Mouse (Mus musculus) ES-E14 (cell line): ENCODE measurements around the gene Exph5. TPM values are rescaled to one million over a fixed set of nuclear protein-coding genes. Genes with fewer than 3 reads are reported as not detected.
A peak's percentile ranks its signal among the peaks of the same experiment; 100 is the strongest.

Source experiments
- DNase-seq: peaks from one replicate; pipeline ENCODE4 v3.0.0-alpha.2; 2013; ENCODE audit warnings: low read depth, low spot score
- H3K27ac ChIP-seq: 2 replicates; pipeline ENCODE4 v1.5.1; 2012; ENCODE audit warnings: low read depth, mild to moderate bottlenecking, low read length, moderate library complexity, mixed read lengths; ENCODE audit not compliant: poor library complexity, insufficient read depth, severe bottlenecking
- H3K36me3 ChIP-seq: 2 replicates; pipeline ENCODE4 v1.6.1; 2012; ENCODE audit warnings: mild to moderate bottlenecking, low read length, moderate library complexity, mixed read lengths; ENCODE audit not compliant: control insufficient read depth, poor library complexity, insufficient read depth, severe bottlenecking
- H3K4me1 ChIP-seq, 2 experiments: fragments of 150-350 bp in 1 of 2; sonication (generic) in 1 of 2; 2 replicates each; pipeline ENCODE4 v1.6.1; 2012; ENCODE audit warnings: low read length in 2 of 2, mild to moderate bottlenecking in 1 of 2, mixed read lengths in 1 of 2; ENCODE audit not compliant: control insufficient read depth in 2 of 2, insufficient read depth in 2 of 2, poor library complexity in 1 of 2
- H3K4me3 ChIP-seq, 2 experiments: fragments of 150-350 bp in 1 of 2; sonication (generic) in 1 of 2; 2 replicates each; pipeline ENCODE4 v1.5.1; 2012; ENCODE audit warnings: low read length in 2 of 2, low read depth in 1 of 2, mild to moderate bottlenecking in 1 of 2, mixed read lengths in 1 of 2; ENCODE audit not compliant: insufficient read depth in 1 of 2, poor library complexity in 1 of 2, severe bottlenecking in 1 of 2
- H3K9ac ChIP-seq: 2 replicates; pipeline ENCODE4 v1.6.1; 2012; ENCODE audit warnings: low read depth, mild to moderate bottlenecking, low read length, mixed read lengths; ENCODE audit not compliant: poor library complexity, insufficient read depth, severe bottlenecking
- H3K9me3 ChIP-seq: fragments of 150-350 bp; sonication (generic); 2 replicates; pipeline ENCODE4 v1.6.1; 2012; ENCODE audit warnings: low read depth, mild to moderate bottlenecking, low read length; ENCODE audit not compliant: control insufficient read depth, insufficient read depth
- CHD2 ChIP-seq: IDR thresholded peaks from 2 replicates; pipeline ENCODE4 v1.6.1; 2014; ENCODE audit warnings: mild to moderate bottlenecking, low read depth, low read length, inconsistent platforms
- HCFC1 ChIP-seq: IDR thresholded peaks from 2 replicates; pipeline ENCODE4 v1.6.1; 2012; ENCODE audit warnings: low read length, inconsistent platforms, borderline replicate concordance; ENCODE audit not compliant: insufficient read depth
- MAFK ChIP-seq: IDR thresholded peaks from 2 replicates; pipeline ENCODE4 v1.6.1; 2014; ENCODE audit warnings: mild to moderate bottlenecking, low read depth, low read length, inconsistent platforms; ENCODE audit not compliant: insufficient read depth
- ZC3H11A ChIP-seq: IDR thresholded peaks from 2 replicates; pipeline ENCODE4 v1.6.1; 2012; ENCODE audit warnings: low read depth, mild to moderate bottlenecking, inconsistent platforms, low read length, borderline replicate concordance
- ZNF384 ChIP-seq: IDR thresholded peaks from 2 replicates; pipeline ENCODE4 v1.6.1; 2012; ENCODE audit warnings: low read depth, low read length, inconsistent platforms
- in situ Hi-C, 2 experiments: fragments of 600-800 bp; cut with MboI; formaldehyde crosslinking; loops; one replicate each; pipeline ENCODE4 v1.15.1; 2025; ENCODE audit warnings: low sequenced_read_pairs in 2 of 2, inconsistent platforms in 1 of 2; ENCODE audit not compliant: unreplicated experiment in 2 of 2
- total RNA-seq: library from RNA; depleted of rRNA; stranded (reverse); fragments of 300-350 nt; gene quantifications from 2 replicates; pipeline ENCODE4 v1.2.3, GENCODE M21; 2012

Exph5 gene
- total RNA-seq, 1 experiment: 0.27 TPM

GRCm38 (mm10) chr9:53335131-53335530 is 33.7 kb downstream of the Exph5 start:
- DNase-seq: no peak
- no peaks in the 10 kb centered on the region for H3K9me3 ChIP-seq
- H3K27ac ChIP-seq: no peak overlapping the region
- in situ Hi-C loops: no loop called here
- H3K9ac ChIP-seq: no peak overlapping the region
- no peak for TF ChIP-seq CHD2
- H3K36me3 ChIP-seq: no peaks in the 10 kb centered on the region
- no peak overlapping the region for H3K4me3 ChIP-seq
- H3K4me1 ChIP-seq: no peaks in the 10 kb centered on the region

DNA sequence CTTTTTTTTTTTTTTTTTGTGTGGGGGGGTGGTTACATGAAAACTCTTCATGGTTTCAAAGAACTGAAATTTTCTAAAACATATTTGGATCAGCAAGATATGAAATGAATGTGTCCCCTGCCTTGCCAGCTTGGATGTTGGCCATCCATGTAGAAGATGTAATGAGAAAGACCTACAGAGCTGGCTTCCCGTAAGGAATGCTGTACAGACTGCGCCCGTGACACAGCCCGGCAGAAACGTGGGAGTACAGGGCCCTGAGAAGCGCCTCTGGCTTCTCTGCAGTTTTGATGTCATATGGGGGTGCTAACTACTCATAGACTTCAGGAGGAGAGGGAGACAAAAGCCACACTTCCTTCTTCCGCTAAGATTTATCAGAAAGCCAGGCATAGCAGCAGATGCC is 38.1 kb downstream of the Exph5 start:
- no peak for DNase-seq
- no peak overlapping the region for H3K9ac ChIP-seq
- peaks cover 0 to 5% of the 10 kb centered on the region in 2 experiments; a peak in 2 of 4 replicates for H3K4me1 ChIP-seq
- no peaks in the 10 kb centered on the region for H3K36me3 ChIP-seq
- TF ChIP-seq ZNF384 (no peak), CHD2 (no peak), ZC3H11A (no peak), HCFC1 (no peak), MAFK (no peak)
- no peaks in the 10 kb centered on the region for H3K9me3 ChIP-seq
- H3K27ac ChIP-seq: no peak overlapping the region
- H3K4me3 ChIP-seq: no peak overlapping the region
- in situ Hi-C loops: no loop called here

DNA sequence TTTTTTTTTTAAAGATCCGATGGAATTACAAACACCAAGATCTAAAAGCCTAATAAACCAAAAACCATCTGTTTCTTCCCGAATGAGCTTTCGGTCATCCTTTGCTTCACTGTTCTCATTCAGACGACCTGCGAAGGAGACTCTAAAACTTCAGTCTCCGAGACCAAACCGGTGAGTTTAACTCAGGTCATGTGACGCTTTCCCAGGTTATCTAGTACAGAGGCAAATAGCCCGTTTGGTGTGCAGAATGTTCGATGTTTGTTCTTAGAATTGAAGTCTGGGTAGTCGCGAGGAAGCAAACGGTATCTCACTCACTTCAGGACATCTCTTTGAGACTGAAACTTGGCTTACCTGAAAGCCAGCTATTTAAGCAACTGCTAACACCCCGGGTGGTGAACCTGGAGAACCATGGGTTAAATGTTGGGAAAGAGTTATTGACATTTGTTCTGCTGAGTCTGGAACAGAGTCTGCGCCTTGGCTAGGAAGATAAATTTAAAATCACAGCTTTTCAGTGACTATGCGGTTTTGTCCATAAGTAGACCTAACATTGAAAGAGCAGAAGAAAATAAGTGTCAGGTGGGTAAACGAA is 39.0 kb downstream of the Exph5 start:
- in situ Hi-C loops: no loop called here
- DNase-seq: no peak
- Histone ChIP-seq H3K27ac (no peak overlapping the region), H3K36me3 (no peaks in the 10 kb centered on the region), H3K9me3 (no peaks in the 10 kb centered on the region), H3K4me3 (peak overlapping the region in 1 of 2 experiments; percentile 6; a peak in 2 of 4 replicates), H3K4me1 (peaks cover 0 to 5% of the 10 kb centered on the region in 2 experiments; a peak in 2 of 4 replicates), H3K9ac (no peak overlapping the region)
- TF ChIP-seq HCFC1 (no peak), ZNF384 (peak; percentile 50; the same call in 1 of the 2 replicates), CHD2 (no peak), ZC3H11A (no peak), MAFK (no peak)

- peak; percentile 17 for DNase-seq
- H3K36me3 ChIP-seq: no peaks in the 10 kb centered on the region
- H3K4me3 ChIP-seq: peak overlapping the region in 1 of 2 experiments; percentile 6; a peak in 2 of 4 replicates
- H3K9ac ChIP-seq: no peak overlapping the region
- TF ChIP-seq ZNF384: no peak
- TF ChIP-seq CHD2: no peak
- no peak for TF ChIP-seq MAFK
- no peak for TF ChIP-seq ZC3H11A
- no peak for TF ChIP-seq HCFC1
- H3K27ac ChIP-seq: no peak overlapping the region
- in situ Hi-C loops: no loop called here
- H3K4me1 ChIP-seq: peaks cover 0 to 5% of the 10 kb centered on the region in 2 experiments; a peak in 2 of 4 replicates
- H3K9me3 ChIP-seq: no peaks in the 10 kb centered on the region
Observed at GRCm38 (mm10) chr9:53340969-53341368, 39.5 kb downstream of the Exph5 start.

DNA sequence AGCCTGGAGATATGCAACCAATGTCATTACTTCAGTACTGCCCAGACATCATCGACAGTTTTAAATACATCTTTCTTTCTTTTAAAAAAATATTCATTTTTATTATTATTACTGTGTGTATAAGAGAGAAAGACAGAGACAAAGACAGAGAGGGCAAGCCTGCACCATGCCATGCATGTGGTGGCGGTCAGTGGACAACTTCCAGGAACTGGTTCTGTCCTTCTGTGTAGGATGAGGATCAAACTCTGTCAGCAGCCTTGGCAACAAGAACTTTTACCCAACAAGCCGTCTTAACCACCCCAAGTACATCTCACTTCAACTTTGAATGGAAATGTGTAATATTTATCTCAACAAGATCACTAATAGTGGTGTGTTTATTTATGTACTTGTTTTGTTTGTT is 40.5 kb downstream of the Exph5 start:
- Histone ChIP-seq H3K4me1 (peaks cover 0 to 5% of the 10 kb centered on the region in 2 experiments; a peak in 2 of 4 replicates), H3K4me3 (no peak overlapping the region), H3K27ac (no peak overlapping the region), H3K36me3 (no peaks in the 10 kb centered on the region), H3K9me3 (no peaks in the 10 kb centered on the region), H3K9ac (no peak overlapping the region)
- TF ChIP-seq ZNF384 (no peak), ZC3H11A (no peak), MAFK (no peak), HCFC1 (no peak), CHD2 (no peak)
- no peak for DNase-seq
- in situ Hi-C loops: no loop called here
